Mouse (Mus musculus) heart, postnatal 10 days (tissue): ENCODE measurements around the gene Slco2b1. TPM values are rescaled to one million over a fixed set of nuclear protein-coding genes. Genes with fewer than 3 reads are reported as not detected.
"Not testable (repeated sequence)": the region's sequence is repeated elsewhere in the genome, so short reads cannot be mapped to it uniquely, and the experiment has no call there.

Source experiments
- DNase-seq, 2 experiments: peaks; one replicate each; pipeline ENCODE4 v3.0.0; 2021
- intact Hi-C: fragments of 180-260 bp; cut with DNase I; formaldehyde crosslinking; loops from one replicate; pipeline ENCODE4 v1.15.1; 2025
- total RNA-seq, 2 experiments: library from RNA; stranded (reverse); gene quantifications; 2 replicates each; pipeline ENCODE4 v1.2.3; 2021

Gene Slco2b1
- total RNA-seq, 2 experiments from 2014 or later = 8.0 to 8.7 TPM

DNA sequence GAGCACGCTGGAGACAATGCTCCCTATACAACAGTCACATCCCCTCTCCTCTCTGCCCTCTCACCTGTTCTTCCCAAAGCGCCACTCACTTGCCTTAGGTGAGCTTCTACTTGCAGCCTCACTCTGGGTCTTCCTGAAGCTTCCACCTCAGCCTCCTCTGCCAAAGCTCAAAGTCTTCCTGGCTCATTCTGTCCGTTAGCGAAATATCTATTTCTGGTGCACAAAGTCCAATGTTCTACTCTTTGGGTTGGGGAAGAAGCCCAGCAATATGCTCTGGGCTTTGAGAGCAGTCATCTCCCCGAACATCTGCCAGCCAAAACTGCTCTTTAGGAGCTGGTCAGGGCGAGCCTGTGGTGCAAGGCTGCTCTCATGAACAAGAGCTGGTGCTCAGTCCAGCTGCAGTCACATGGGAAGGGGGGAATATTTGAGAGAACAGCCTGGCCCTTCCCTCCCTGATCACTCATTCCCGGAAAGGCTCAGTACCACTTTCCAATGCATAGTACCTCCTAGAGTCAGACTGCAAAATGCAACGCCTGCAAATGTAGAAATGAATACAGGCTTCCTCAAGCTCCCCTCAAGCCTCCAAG lies 15.6 kb downstream of the Slco2b1 start:
- intact Hi-C loops = no loop called here
- no peak for DNase-seq

DNA sequence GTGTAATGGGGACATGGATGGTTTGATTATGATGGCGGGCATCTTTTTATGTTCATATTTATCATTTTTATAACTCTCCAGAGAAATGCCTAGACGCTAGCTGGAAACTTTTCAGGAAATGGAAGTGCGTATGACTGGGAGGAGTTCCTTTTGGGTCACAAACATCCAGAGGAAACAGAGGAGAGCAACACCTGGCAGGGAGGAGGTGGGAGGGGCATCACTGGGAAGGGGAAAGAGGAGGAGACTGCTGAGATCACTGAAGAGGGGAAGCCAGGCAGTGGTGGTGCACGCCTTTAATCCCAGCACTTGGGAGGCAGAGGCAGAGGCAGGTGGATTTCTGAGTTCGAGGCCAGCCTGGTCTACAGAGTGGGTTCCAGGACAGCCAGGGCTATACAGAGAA lies 16.7 kb downstream of the Slco2b1 start:
- intact Hi-C loops, DNase-seq: not testable (repeated sequence)

DNA sequence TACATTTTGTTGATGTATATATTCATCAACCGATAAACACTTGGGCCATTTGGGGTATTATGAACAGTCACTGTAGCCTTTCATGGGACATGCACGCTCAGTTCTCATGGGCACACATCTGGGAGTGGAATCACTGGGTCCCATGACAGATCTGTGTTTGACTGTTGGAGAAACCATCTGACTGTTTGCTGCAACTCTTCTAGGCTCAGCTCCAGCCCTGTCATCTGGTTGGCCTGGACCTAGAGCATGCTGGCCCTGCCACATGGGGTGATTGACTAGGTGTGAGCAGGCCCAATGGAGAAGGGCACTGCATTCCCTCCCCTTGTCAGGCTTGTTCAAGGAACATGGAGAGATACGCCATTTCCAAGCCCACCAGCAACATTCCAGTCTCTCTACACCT lies 17.2 kb downstream of the Slco2b1 start:
- no peak for DNase-seq
- intact Hi-C loops = no loop called here

DNA sequence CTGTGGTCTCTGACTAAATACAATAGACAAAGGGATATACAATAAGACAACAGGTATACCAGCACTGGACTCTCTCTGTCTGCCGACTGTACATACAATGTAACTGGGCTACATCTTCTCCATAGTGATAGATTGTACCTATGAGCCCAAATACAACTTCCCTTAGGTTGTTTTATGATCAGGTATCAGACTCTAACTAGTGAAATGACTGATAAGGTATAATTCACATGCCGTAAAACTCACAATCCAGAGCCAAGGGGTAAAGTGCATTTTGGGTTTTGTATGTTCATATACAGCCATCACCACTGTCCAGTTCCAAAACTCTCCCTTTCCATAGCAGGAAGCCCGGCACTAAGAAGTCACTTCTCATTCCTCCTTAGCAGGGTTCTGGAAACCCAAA lies 17.8 kb downstream of the Slco2b1 start:
- no peak for DNase-seq
- intact Hi-C loops = no loop called here

DNA sequence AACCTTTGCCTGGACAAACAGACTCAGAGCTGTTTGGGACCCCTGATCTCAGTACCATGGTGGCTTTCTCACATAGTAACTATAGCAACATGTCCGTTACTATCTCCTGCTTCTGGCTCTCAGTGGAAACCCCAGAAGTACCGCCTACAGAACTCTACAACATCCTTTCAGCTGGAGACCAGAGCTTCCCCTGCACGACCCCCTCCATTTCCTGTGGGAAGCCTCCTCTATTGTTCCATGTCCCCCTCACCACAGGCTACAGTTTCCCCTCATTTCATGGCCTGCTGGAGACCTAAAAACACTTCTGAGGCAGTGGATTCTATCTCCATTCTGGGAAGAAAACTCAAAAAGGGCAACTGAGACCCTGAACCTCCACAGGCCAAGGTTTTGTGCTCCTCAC lies 18.7 kb downstream of the Slco2b1 start:
- intact Hi-C loops = no loop called here
- DNase-seq = no peak

DNA sequence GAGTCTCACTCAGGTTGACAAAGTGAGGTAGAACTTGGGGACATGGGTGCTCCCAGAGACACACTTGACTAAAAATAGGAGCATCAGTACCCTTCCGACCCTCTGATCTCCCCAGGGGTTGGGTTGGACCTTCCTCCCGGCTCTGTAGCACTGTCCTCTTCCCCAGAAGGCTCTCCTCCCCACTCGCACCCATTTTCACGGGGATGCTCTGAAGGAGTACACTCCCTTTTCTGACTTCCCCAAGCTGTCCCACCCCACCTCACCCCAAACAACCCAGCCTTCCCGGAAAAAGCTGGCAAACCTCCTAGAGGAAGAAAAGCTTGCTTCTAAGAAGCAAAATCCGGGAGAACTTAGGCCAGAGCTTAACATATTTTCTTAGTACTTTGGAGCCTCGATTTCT lies 20.3 kb downstream of the Slco2b1 start:
- no peak for DNase-seq
- intact Hi-C loops = no loop called here

DNA sequence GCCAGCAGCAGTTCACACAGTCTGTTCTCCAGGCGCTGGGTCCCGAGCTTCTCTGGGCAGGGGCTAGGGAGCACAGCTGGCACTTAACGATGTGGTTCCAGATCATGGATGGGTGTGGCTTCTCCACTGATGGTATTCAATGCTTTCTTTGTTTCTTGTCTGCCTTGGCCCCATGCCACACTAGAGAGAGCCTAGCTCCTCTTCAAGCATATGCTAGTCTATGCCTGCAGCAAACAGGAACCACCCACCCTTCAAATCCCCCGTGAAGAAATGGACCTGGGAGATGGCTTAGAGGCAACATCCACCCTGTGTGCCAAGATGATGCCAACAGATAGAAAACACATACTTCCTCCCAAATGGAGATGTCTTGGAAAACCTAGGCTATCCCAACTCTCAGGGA lies 27.1 kb downstream of the Slco2b1 start:
- DNase-seq = no peak
- intact Hi-C loops = no loop called here

DNA sequence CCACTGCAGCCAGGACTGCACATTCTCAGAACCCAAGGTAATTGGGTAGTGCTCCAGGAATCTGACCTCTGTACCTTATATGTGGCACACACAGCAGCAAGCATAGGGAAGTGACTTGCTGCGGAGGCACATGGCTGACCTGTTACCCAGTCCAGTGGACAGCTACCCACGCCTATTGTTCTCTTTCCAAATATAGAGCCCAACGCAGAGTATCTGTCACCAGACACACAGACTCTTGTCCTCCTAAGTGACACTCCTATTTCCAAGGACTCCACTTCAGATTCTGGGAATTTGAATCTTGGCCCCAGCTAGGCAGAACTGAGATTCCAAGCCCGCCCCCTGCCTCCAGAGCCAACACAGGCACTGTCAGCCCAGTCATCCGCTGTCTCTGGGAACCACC lies 30.4 kb downstream of the Slco2b1 start:
- DNase-seq = peak; percentile 50 to 51
- intact Hi-C loops = no loop called here

DNA sequence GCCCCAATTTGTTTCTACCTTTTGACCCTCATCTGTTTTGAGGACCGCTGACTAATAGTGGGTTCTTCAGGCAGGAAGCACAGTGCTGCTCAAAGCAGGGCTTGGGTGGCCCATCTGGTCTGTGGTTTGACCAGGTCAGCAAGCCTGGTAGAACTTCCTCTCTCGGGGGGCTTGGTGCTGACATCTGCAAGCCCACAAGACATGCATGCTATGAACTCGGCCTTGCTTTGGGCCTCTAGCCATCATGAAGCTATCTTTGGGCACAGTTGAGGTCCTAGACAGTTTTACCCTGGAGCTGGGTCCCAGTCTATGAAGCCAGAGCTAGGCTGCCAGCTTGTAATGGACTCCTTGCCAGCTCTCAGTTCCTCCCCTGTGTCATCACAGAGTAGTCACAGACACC lies 36.2 kb downstream of the Slco2b1 start:
- intact Hi-C loops = no loop called here

DNA sequence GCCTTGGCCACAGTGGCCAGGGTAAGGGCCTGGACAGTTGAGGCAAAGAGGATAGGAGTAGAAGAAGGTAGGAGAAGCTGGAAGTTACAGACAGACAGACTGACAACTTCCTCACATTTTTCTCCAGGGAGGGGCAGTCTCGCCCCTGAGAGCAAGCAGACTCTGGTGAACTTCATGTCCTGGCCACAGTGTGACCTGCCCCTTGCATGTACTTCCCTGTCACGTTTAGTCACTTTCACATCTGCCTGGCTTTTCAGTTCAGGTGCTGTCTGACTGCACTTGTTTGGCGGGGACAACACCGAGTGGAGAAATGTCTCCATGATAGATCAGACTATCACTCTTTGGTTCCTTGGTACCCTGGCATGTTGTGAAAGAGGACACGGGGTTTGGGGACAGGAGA lies 36.9 kb downstream of the Slco2b1 start:
- no peak for DNase-seq
- intact Hi-C loops = no loop called here

More for the DNA sequence above, 36.2 kb downstream of the Slco2b1 start:
- DNase-seq = no peak

DNA sequence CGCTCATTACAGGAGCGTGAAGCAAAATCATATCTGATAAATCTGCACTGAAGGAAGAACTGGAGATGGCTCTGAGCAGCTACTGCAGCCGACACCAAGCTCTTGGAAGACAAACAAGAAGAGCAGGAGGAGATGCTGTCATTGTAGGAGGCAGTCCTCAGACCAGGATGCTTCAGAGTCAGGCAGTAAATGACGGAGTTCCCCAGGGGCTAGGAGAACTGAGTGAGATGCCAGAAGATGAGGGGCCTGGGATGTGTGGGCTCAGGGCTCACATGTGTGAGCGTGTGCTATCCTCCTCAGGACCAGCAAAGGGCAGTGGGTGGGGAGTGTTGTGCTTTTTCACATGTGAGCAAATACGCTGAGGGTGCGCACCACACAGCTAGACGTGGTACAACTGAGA lies 38.0 kb downstream of the Slco2b1 start:
- intact Hi-C loops = no loop called here
- DNase-seq = no peak

DNA sequence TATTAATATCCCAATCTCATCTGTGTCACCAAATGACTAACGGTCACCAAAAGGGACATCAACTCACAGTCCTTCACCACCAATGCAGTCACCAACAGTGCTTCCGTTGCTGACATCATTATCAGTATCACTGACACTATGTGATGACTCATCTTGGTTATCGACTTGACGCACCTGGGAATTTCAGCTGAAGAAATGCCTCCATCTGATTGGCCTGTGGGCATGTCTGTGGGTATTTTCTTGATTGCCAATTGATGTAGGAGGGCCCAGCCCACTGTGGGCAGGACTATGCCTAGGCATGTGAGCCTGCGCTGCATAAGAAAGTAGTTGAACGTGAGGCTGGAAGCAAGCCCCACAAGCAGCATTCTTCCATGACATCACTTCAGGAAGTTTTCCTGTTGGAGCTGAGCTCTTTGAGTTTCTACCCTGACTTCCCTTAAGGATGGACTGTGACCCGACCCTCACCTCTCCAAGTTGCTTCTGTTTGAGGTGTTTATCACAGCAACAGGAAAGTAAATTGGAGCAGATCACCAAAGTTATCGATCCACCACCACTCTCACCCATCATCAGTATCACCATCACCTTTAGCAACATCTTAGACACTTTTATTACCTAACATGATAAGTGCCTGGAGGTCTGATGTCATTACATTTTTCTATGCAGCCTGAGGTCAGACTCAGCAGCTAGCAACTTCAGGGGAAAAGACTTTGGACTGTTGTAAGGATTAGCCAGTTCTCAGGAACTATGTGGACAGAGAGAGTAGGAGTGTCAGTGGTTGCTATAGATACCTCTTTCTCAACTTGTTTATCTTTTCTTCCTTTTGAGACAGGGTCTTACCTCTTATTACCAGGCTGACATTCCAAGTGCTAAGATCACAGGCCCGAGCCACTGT lies 39.4 kb downstream of the Slco2b1 start:
- intact Hi-C loops = no loop called here

DNA sequence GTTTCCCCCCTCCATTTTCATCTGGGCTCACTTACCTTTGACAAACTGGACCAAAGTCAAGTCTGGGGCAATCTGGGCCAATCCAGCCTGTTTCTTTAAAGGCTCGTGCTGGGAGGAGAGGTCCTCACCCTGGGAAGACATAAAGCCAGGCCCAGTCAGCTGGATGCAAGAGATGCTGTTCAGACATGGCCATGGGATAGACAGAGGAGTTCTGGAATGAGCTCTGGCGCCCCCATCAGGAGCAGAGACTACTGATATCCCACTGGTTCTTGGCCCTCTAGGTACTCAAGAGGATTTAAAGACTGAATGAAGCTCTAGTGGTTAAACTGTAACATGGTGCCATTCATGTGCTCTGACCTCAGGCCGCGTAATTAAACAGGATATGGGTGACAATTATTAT lies 40.2 kb downstream of the Slco2b1 start:
- no peak for DNase-seq
- intact Hi-C loops = no loop called here

More for the DNA sequence above, 39.4 kb downstream of the Slco2b1 start:
- DNase-seq = no peak

DNA sequence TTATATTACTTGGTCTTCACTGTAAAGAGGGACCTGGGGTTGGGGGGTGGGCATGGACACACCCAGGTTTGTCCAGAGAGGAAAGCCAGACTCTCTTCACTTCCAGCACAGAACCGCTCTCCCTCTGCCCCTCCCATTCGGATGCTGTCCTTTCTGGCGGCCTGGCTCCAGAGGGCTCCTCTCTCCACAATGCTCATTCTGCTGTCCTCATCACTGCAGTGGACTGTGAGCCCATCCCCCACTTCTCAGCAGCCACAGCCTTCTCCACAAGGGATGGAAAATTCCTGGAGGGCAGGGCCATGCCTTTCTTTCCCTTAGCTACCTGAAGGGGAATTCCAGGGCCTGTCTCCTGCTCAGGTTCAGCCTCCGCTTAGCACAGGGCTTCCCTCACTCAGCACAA lies 42.3 kb downstream of the Slco2b1 start:
- peak; percentile 48 to 52 for DNase-seq

DNA sequence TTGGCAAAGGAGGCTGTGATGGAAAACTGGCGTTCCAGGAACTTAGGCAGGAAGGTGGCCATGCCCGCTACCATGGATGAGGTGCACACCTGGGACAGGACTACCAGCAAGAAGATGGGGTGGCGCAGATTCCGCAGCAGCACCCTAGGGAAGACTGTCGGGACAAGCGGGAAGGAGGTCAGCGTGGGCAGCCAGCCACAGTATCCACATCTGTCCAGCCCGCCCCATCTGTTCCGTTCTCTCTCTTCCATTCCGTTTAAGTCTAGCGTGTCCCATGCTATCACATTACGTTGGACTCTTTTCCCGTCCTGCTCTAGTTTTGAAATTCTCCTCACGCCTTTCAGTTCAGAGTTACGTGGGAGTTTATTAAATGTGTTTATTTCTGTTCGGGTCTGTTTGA lies 44.0 kb downstream of the Slco2b1 start:
- DNase-seq = peak in 1 of 2 experiments; percentile 43
- intact Hi-C loops = no loop called here

More for the DNA sequence above, 42.3 kb downstream of the Slco2b1 start:
- intact Hi-C loops = no loop called here

DNA sequence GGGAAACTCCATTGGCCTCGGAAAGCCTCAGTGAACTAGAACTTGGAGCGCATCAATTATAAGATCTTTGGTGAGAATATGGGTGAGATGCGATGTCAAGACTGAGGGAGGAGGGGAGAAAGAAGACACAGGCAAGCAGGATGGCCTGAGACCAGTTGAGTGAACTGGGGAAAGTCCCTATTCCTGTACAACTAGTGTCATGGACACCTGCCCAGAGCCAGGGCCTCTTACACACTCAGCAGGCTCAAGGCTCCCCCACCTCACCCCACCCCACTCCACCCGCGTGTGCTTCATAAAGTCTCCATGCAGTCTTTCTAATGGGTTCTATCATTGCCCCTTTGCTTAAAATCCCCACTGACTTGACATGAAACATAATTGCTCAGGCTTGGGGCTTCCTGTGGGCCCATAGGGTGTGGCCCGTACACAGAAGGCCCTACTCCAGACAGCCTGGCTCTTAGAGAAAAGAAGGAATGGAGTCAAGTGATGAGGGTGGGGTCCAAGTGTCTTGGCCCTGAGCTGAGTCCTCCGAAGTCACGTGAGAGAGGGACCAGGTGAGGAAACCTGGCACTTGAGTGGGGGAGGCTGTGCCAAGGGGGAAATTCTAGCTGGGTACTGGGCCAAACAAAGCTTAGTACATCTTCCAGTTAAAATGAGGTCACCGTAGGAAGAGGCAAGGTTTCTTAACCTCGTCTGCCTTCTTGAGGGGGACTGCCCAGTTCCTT lies 45.2 kb downstream of the Slco2b1 start:
- intact Hi-C loops = no loop called here
- no peak for DNase-seq

DNA sequence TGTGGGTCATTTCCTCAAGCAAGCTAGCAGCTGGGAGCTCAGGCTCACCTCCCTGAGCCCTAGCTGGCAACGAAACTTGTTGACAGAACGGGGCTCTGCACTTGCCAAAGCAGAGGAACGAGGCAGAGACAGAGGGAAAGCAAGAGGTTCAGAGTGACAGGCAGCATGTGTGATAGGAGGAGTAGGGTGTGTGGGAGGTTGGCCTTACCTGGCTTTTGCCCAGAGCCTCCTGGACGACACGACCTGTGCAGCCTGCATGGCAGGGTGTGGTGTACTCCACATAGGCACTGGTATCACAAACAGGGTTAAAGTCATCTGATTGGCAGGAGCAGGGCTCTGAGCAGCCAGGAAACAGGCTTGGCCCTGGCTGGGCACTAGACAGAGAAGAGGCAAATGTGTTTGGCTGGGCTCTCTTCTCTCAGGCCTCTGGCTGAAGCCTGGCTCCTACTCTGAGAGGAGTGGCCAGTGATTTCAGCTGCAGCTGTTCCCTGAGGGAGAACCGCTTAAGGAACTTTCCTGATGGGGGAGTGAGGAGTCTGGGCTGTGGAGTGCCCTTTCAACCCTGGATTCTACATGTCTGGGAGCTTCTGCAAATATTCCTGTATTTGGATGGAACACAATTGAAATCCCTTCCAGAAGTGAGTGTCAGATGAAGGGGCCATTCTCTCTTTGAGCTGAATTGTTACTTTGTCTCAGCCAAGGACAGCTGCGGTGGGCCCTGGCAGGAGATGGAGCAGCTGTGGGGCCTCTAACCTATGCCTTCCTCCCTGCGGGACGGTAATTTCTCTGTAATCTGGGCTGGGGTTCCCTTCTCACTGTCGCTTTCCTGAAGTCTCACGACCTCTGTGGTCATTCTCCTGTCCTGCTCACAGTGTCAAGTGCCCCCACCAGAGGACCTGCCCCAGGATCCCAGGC lies 46.3 kb downstream of the Slco2b1 start:
- intact Hi-C loops = loop anchor here (5.0 kb wide), 1 partner anchor 38 kb away; the partner anchor contains the start of gene Tpbgl
- peak; percentile 82 to 87 for DNase-seq

DNA sequence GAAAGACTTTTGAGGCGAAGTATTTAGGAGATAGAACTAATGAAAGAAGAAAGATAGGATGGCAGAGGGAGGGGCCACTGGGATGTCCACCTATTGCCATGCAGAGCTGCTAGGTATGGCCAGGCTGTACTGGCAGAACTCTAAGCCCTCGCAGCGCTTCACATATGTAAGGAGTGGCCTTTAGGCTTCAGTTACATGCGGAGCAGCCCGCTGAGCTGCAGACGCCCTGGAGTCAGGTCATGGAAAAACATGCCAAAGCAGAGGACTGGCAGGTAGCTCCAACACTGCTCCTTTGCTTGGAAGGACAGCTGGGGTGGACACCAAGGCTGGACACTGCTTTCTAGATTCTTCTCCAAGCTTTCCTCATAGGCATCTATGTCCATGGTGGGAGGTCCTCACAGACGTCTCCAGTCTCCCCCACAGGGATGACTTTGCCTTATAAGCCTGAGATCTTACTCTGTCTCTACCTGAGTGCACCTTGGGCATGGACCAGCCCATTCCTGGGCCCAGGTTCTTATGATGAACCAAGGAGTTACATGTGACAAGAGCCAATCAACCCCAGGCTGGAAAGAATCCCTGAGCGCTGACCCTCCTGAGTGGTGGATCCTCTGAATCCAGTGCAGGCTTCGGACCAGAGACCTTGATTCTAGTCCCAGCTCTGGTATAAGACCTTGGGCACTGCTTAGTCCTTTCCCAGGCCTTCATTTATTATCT lies 47.5 kb downstream of the Slco2b1 start:
- no peak for DNase-seq
- intact Hi-C loops = loop anchor here (5.0 kb wide), 1 partner anchor 36 kb away; the partner anchor contains the start of gene Tpbgl

DNA sequence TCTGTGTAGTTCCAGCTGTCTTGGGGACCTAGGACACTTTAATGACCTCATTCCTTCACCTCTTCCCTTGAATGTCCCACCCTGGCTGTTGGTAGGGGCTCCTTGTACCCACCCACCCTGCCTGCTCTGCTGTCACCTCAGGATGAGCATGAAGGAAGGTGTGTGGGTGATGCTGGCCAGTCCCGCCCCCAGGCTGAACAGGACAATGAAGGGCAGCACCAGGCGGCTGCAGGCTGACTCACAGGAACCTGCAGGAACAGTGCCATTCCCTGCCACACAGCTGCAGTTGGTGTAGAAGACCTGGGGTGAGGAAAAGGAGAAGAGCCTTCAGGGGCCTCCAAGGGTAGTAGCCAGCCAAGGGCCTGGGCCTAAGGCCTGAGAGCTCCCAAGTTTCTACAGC lies 48.8 kb downstream of the Slco2b1 start:
- no peak for DNase-seq
- intact Hi-C loops = loop anchor here (5.0 kb wide), 1 partner anchor 35 kb away; the partner anchor contains the start of gene Tpbgl
